Mouse (Mus musculus) ES-Bruce4 (cell line): ENCODE data around the gene Satb1.

Source experiments
- CTCF ChIP-seq: IDR thresholded peaks from one replicate; pipeline ENCODE4 v1.8.1; 2011; ENCODE audit warnings: low read depth, low read length
- POLR2A ChIP-seq: IDR thresholded peaks from one replicate; pipeline ENCODE4 v1.8.1; 2011; ENCODE audit warnings: low read length; ENCODE audit not compliant: insufficient read depth

DNA sequence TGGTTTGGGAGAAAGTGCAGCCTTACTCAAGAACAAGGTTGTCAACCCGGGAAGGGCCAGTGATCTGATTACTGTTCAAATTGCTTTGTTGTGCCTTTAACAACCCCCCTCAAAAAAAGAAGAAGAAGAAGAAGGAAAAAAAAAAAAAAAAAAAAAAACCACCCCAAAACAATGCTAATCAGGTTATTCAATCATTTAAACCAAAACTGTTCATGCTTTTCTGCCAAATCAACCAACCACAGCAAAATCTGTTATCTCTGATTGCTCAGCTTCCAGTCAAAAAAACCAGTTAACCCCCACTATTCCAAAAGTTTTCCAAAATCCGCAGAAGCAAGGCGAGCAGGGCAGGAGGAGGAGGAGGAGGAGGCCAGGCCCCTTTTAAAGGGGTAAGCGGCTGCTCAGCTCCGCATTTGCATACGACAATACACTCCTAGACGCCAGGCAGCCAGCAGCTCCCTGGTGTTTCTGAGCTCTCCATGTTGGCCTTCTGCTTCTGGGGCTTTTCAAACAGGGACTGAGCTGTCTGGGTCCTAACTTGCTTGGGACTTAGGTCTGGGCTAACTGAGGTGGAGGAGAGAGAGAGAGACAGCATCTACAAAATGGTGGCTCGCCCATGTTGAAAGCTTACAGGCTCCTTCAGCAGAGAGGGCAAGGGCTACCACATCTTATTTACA is 42.6 kb downstream of the Satb1 start:
- no peak for TF ChIP-seq CTCF
- TF ChIP-seq POLR2A = no peak
